Mouse (Mus musculus) neural tube, embryonic 11.5 days (tissue): ENCODE measurements at regions not wholly inside any gene's neighbourhood (a gene's known extent, or its start where the extent isn't known, plus 50 kb on each side); places are given as distances from the start of the nearest gene placed in this dataset.

Experiments
- ATAC-seq: fragments of 200-750 bp; cut with Nextera tagmentation; 2 replicates; pipeline ENCODE4 v1.8.0; 2017; ENCODE audit warnings: moderate number of reproducible peaks, mild to moderate bottlenecking, moderate TSS enrichment, moderate library complexity; ENCODE audit not compliant: insufficient read depth, low FRiP score, low TSS enrichment
- DNase-seq: peaks from one replicate; pipeline ENCODE4 v3.0.0-alpha.2; 2015; ENCODE audit warnings: low spot score
- H3K27ac ChIP-seq: fragments of 300-500 bp; sonication (generic); 2 replicates; pipeline ENCODE4 v1.5.1; 2014; ENCODE audit warnings: low read depth, mild to moderate bottlenecking, low read length
- H3K27me3 ChIP-seq: fragments of 300-500 bp; sonication (generic); 2 replicates; pipeline ENCODE4 v1.6.1; 2014; ENCODE audit warnings: mild to moderate bottlenecking, low read length, mixed read lengths; ENCODE audit not compliant: control insufficient read depth, insufficient read depth
- H3K36me3 ChIP-seq: fragments of 300-500 bp; sonication (generic); 2 replicates; pipeline ENCODE4 v1.6.1; 2014; ENCODE audit warnings: mild to moderate bottlenecking, low read length, moderate library complexity, mixed read lengths; ENCODE audit not compliant: control insufficient read depth, insufficient read depth
- H3K4me1 ChIP-seq: fragments of 300-500 bp; sonication (generic); 2 replicates; pipeline ENCODE4 v1.6.1; 2014; ENCODE audit warnings: low read length, mixed read lengths; ENCODE audit not compliant: control insufficient read depth, insufficient read depth
- H3K4me2 ChIP-seq: fragments of 300-500 bp; sonication (generic); 2 replicates; pipeline ENCODE4 v1.6.1; 2014; ENCODE audit warnings: low read depth, mild to moderate bottlenecking, moderate library complexity
- H3K4me3 ChIP-seq: fragments of 300-500 bp; sonication (generic); 2 replicates; pipeline ENCODE4 v1.5.1; 2014; ENCODE audit warnings: low read depth, low read length
- H3K9ac ChIP-seq: fragments of 300-500 bp; sonication (generic); 2 replicates; pipeline ENCODE4 v1.6.1; 2014; ENCODE audit warnings: mild to moderate bottlenecking, low read length
- H3K9me3 ChIP-seq: fragments of 300-500 bp; sonication (generic); 2 replicates; pipeline ENCODE4 v1.6.1; 2016; ENCODE audit warnings: low read length; ENCODE audit not compliant: control insufficient read depth
- WGBS: fragments of 180-500 bp; shearing (Covaris S2); extraction: QIAGEN DNeasy Blood & Tissue Kit; methylation state at CpG from one replicate; pipeline ENCODE4 v1.1.7; 2014; 5-methylcytosine and 5-hydroxymethylcytosine counted together

DNA sequence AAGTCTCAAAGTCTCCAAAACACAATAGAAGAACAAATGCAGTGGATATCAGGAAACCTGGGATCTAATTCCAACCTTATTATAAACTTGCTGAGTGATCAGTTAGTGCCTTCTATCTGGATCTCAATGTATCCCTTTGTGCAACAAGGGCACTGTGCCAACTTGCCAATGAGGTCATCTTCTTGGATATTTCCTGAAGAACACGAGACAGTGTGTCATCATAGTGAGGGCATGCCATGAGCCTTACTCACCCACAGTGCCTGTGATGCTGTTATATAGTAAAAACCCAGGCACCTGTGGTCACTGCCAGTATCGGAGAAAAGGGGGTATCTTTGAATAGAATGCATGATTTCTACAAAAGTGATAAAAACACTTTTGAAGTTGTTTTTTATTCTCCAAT is 60.2 kb upstream of the Cd34 start:
- ATAC-seq (no peak), DNase-seq (no peak)
- Histone ChIP-seq H3K9me3 (no peaks in the 10 kb centered on the region), H3K36me3 (no peaks in the 10 kb centered on the region), H3K27me3 (no peaks in the 10 kb centered on the region), H3K9ac (no peak overlapping the region), H3K4me2 (no peak overlapping the region), H3K4me1 (0 out of 2 replicates have a peak, but pooled peaks cover 2% of the 10 kb centered on the region), H3K4me3 (no peak overlapping the region), H3K27ac (no peak overlapping the region)
- WGBS = 79% methylated on average over 2 of the region's 2 CpGs

DNA sequence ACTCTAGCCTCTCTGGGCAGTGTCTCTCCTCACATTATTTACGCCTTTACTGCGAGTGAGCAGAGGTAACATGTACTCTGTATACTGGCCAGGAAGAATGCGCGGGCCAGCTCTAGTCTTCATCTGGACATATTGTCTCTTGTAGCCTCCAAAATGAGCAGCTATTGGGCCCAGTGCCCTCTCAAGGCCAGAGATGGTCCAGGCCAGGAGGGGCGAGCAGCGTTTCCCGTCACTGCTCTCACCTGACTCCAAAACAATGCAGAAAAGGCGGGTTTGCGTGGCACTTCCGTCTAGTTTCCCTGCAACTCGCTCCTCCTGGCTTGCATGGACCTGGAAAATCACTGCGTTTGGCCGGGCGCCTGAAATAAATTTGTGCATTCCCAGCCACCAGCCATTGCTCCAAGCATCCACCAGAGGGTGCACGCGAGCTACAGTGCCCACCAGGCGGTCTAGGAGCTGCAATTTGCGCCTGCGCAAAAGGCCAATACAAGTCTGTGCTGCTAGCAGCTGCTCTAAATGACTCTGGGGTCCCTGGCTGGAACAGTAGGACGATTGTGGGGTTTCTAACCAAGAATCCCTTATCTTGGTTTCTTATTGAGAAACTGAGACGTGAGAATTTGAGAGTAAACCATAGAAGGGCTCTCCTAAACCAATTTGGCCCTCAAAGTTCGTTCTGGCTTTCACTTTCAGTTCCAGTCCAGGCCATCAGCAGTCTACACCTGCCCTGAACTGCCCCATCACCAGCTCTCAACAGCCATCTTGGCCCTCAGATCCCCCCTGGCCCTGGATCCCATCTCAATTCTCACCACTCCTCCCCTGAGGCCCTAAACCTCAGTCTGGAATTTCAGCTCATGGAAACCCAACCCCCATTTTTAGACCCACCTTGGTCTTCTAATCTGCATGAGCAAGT is 59.0 kb upstream of the Cd34 start:
- Histone ChIP-seq H3K36me3 (no peaks in the 10 kb centered on the region), H3K9ac (peak overlapping the region; percentile 35; the same call in 1 of the 2 replicates), H3K4me1 (0 out of 2 replicates have a peak, but pooled peaks cover 2% of the 10 kb centered on the region), H3K9me3 (no peaks in the 10 kb centered on the region), H3K4me3 (no peak overlapping the region), H3K4me2 (peak overlapping the region; percentile 16; the same call in 1 of the 2 replicates), H3K27me3 (no peaks in the 10 kb centered on the region), H3K27ac (no peak overlapping the region)
- peak; percentile 89 for ATAC-seq
- DNase-seq = peak; percentile 91
- 27% methylated on average over 22 of the region's 22 CpGs for WGBS

DNA sequence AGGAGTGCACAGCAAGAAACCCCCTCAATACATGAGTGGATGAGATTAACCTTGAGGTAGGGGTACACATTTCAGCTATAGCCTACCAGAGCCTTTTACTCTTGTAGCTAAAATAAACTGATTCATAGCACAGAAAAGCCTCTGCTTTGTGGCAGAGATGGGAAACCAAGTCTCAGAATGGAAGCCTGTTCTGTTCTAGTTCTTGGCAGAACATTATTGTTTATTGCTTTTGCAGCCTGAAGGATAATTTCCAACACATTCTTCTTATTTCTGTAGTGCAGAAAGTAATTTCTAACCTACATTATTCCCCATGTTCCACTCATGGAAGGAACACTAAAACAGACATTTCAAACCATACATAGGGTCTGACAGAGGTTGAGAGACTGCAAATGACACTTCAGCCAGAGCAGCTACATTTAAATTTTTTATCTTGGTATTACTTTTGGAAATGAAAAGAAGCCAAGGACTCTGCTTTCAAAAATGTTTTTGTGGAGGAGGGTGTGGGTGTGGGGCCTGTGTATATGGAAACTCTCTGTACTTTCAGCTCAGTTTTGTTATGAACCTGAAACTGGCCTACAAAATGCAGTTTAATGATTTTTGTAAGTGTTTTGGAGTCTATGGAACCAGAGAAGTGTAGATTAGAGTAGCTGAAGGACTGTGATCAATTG is 56.9 kb upstream of the Cd34 start:
- Histone ChIP-seq H3K9ac (no peak overlapping the region), H3K4me1 (0 out of 2 replicates have a peak, but pooled peaks cover 2% of the 10 kb centered on the region), H3K4me2 (no peak overlapping the region), H3K36me3 (no peaks in the 10 kb centered on the region), H3K27ac (no peak overlapping the region), H3K9me3 (no peaks in the 10 kb centered on the region), H3K4me3 (no peak overlapping the region), H3K27me3 (no peaks in the 10 kb centered on the region)
- ATAC-seq (no peak), DNase-seq (no peak)

DNA sequence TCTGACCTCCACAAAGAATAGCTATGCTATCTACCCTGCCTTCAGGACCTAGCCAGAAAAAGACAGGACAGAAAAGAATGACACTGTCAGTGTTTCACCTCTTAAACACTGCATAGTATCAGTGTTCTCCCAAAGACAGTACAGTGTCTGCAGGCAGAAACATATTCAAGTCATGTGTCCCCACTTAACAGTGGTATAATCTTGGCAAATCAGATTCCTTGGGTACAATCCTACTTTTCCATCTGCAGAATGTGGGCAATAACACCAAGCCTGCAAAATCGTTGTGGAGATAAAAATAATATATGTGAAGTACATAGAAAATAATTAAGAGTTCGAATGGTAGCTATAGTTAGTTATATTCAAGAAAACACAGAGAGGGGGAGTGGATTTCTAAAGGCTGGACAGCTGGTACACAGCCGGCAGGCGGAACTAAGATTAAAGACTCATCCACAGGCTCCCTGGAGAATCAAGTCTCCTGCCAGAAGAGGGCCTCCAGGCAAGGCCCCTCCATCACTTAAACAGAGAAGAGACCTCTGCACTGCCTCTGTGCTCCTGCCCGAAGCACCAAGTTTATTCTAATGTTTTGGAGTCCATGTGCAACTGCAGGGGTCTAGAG is 53.4 kb upstream of the Cd34 start:
- WGBS = 76% methylated on average over 5 of the region's 5 CpGs
- no peak overlapping the region for H3K4me3 ChIP-seq

DNA sequence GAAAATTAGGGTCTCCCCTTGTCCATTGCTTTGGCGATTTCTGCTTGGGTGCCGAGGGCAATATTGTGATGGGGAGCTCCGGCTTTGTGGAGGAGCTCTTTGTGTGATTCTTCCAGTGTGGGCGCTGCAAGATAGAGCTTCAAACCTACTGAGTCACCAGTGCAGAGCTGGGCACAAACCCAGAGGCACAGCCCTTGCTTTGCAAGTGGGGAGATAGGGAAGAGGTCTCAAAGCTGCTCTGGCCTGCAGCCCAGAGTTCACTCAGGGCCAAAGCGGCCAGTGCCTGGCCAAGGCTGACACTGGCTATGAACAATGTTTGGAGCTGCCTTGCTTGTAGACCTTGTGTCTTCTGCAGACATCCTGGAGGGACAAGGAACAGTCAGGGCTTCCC is 52.9 kb upstream of the Cd34 start:
- whole genome bisulfite sequencing = 90% methylated on average over 5 of the region's 5 CpGs
- H3K4me3 ChIP-seq = no peak overlapping the region
- DNase-seq = no peak
- no peaks in the 10 kb centered on the region for H3K4me1 ChIP-seq
- H3K27ac ChIP-seq = no peak overlapping the region
- no peak overlapping the region for H3K9ac ChIP-seq
- no peaks in the 10 kb centered on the region for H3K27me3 ChIP-seq
- H3K9me3 ChIP-seq = no peaks in the 10 kb centered on the region
- no peaks in the 10 kb centered on the region for H3K36me3 ChIP-seq
- ATAC-seq = no peak
- no peak overlapping the region for H3K4me2 ChIP-seq

More for the DNA sequence above, 53.4 kb upstream of the Cd34 start:
- Histone ChIP-seq H3K9ac (no peak overlapping the region), H3K36me3 (no peaks in the 10 kb centered on the region), H3K9me3 (no peaks in the 10 kb centered on the region), H3K27ac (no peak overlapping the region), H3K4me1 (no peaks in the 10 kb centered on the region), H3K27me3 (no peaks in the 10 kb centered on the region), H3K4me2 (no peak overlapping the region)
- DNase-seq (no peak), ATAC-seq (no peak)
